Mouse (Mus musculus) kidney, adult 2 months (tissue): ENCODE measurements at regions not wholly inside any gene's neighbourhood (a gene's known extent, or its start where the extent isn't known, plus 50 kb on each side); places are given as distances from the start of the nearest gene placed in this dataset.

Experiments used
- DNase-seq: peaks from one replicate; pipeline ENCODE4 v3.0.0; 2021
- H3K27ac ChIP-seq: fragments of 200-500 bp; 2 replicates; pipeline ENCODE4 v1.5.1; 2012; ENCODE audit warnings: low read depth, low read length, control low read depth, inconsistent platforms; ENCODE audit not compliant: insufficient read depth
- H3K27me3 ChIP-seq: fragments of 200-500 bp; replicated peaks from 2 replicates; pipeline ENCODE4 v1.6.1; 2012; ENCODE audit warnings: mild to moderate bottlenecking, moderate library complexity, low read length, inconsistent platforms; ENCODE audit not compliant: control insufficient read depth, insufficient read depth
- H3K36me3 ChIP-seq: fragments of 200-500 bp; 2 replicates; pipeline ENCODE4 v1.6.1; 2012; ENCODE audit warnings: mild to moderate bottlenecking, moderate library complexity, low read length, inconsistent platforms; ENCODE audit not compliant: control insufficient read depth, insufficient read depth
- H3K4me1 ChIP-seq: fragments of 200-500 bp; 2 replicates; pipeline ENCODE4 v1.6.1; 2011; ENCODE audit warnings: low read length; ENCODE audit not compliant: control insufficient read depth, insufficient read depth
- H3K4me3 ChIP-seq: fragments of 200-500 bp; 2 replicates; pipeline ENCODE4 v1.5.1; 2011; ENCODE audit warnings: mild to moderate bottlenecking, low read depth, low read length, control low read depth; ENCODE audit not compliant: insufficient read depth
- CTCF ChIP-seq: fragments of 200-500 bp; conservative IDR thresholded peaks from 2 replicates; pipeline ENCODE4 v1.5.1; 2011; ENCODE audit warnings: low read depth, mild to moderate bottlenecking, control low read depth, low read length, moderate library complexity, mixed read lengths; ENCODE audit not compliant: insufficient read depth, insufficient read length
- POLR2A ChIP-seq: fragments of 200-500 bp; IDR thresholded peaks from one replicate; pipeline ENCODE4 v1.6.1; 2011; ENCODE audit warnings: low read depth, low read length, control low read depth
- WGBS: fragments of 180-500 bp; shearing (Covaris S2); methylation state at CpG from one replicate; pipeline ENCODE4 v1.1.7; 2018; 5-methylcytosine and 5-hydroxymethylcytosine counted together

DNA sequence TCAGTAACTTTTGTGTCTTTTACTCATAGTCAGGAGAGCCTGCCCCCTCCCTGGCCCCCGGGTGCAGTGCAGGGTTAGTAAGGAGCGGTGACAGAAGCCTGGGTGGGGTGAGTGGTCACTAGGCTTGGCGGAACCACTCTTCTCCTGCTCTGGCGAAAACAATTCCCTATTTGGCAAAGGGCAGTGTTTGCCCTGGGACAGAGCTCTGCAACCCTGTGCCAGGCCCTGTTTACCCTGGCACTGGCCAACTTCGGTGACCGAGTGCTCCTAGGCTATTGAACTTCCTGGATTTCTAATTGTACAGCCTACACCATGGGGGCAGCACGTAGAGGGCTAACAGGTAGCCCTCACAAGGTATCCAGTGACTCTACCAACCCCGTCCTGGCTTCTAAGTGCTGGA, 126.9 kb downstream of the Inhbb start:
- H3K4me1 ChIP-seq = no peaks in the 10 kb centered on the region
- TF ChIP-seq POLR2A (no peak), CTCF (no peak)

DNA sequence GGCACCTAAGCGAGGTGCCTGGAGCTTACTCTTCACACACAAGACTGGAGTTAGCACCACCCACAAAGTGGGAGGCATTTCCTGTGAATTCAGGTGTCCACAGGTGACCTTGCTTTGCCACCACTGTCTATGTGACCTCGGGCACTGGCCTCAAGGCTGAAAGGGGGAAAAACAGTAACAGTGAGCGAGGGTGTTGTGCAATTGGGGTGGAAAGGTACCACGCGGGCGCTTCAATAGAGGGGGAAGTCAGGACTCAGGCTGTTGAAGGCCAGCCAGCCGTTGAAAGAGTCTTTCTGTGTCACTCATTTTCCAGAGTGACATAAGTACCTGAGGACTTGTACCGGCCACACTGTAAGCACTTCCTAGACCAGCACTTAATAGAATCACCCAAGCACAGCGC, 128.2 kb downstream of the Inhbb start:
- H3K27ac ChIP-seq = no peak overlapping the region
- 64% methylated on average over 9 of the region's 9 CpGs for WGBS
- no peaks in the 10 kb centered on the region for H3K27me3 ChIP-seq
- no peak overlapping the region for H3K4me3 ChIP-seq
- H3K36me3 ChIP-seq = no peaks in the 10 kb centered on the region
- TF ChIP-seq POLR2A (no peak), CTCF (no peak)
- H3K4me1 ChIP-seq = no peaks in the 10 kb centered on the region
- DNase-seq = peak; percentile 69

More for the DNA sequence above, 126.9 kb downstream of the Inhbb start:
- Histone ChIP-seq H3K36me3 (no peaks in the 10 kb centered on the region), H3K27me3 (no peaks in the 10 kb centered on the region), H3K4me3 (no peak overlapping the region), H3K27ac (no peak overlapping the region)
- 72% methylated on average over 8 of the region's 8 CpGs for WGBS
- peak; percentile 54 for DNase-seq

DNA sequence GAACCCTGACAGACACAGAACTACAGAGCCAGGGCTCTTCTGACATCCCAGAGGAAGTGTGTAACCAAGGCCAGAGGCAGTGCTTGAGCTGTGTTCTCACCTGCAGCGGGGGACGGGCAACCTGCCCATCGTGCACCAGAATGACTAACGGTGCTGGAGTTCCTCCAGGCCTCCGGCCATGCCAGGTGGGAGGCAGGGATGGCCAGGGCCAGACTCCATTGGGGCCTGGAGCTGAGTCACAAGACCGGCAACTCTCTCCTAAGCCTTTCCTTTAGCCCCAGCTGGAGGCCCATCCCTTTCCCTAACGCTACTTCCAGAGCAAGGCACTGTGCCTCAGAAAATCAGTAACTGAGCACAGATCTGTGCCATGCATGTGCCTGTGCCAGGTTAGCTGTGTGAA, 129.8 kb downstream of the Inhbb start:
- no peak for TF ChIP-seq CTCF
- TF ChIP-seq POLR2A = no peak
- DNase-seq = peak; percentile 74
- 56% methylated on average over 7 of the region's 7 CpGs for WGBS
- H3K4me3 ChIP-seq = no peak overlapping the region
- no peaks in the 10 kb centered on the region for H3K36me3 ChIP-seq
- no peaks in the 10 kb centered on the region for H3K27me3 ChIP-seq
- no peaks in the 10 kb centered on the region for H3K4me1 ChIP-seq
- H3K27ac ChIP-seq = no peak overlapping the region

DNA sequence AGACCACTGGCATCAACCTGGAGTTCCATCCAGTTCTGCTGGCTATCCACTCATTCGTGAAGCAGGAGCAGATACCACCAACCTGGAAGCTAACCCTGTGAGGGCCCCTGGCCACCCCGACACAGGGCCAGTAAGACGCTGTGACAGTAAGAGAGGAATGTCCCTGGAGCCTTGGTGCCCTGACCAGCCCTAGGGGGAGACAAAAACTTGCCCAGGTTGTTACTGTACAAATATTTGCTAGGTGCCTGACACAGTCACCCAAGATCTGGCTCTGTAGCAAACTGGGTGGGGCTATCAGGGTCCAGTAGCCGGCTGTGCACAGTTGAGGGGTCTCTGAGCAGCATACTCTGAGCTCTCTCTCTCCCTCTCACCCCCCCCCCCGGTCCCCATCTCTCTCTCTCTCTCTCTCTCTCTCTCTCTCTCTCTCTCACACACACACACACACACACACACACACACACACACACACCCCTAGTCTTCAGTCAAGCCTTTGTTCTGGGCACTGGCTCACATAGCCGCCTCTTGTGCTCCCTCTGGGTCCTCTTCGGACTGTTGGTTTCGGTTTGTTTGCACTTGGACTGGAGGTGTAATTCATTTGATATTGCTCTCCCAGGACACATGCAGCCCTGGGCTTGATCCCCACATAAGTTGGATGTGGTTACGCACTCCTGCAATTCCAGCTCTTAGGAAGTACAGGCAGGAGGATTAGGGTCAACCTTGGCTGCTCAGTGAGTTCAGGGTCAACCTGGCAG, 131.7 kb downstream of the Inhbb start:
- DNase-seq = peak; percentile 14
- TF ChIP-seq POLR2A (no peak), CTCF (no peak; the same call in 1 of the 2 replicates)
- no peak overlapping the region for H3K27ac ChIP-seq
- no peaks in the 10 kb centered on the region for H3K36me3 ChIP-seq
- H3K4me1 ChIP-seq = no peaks in the 10 kb centered on the region
- no peak overlapping the region for H3K4me3 ChIP-seq
- 54% methylated on average over 8 of the region's 9 CpGs for WGBS
- H3K27me3 ChIP-seq = no peaks in the 10 kb centered on the region

DNA sequence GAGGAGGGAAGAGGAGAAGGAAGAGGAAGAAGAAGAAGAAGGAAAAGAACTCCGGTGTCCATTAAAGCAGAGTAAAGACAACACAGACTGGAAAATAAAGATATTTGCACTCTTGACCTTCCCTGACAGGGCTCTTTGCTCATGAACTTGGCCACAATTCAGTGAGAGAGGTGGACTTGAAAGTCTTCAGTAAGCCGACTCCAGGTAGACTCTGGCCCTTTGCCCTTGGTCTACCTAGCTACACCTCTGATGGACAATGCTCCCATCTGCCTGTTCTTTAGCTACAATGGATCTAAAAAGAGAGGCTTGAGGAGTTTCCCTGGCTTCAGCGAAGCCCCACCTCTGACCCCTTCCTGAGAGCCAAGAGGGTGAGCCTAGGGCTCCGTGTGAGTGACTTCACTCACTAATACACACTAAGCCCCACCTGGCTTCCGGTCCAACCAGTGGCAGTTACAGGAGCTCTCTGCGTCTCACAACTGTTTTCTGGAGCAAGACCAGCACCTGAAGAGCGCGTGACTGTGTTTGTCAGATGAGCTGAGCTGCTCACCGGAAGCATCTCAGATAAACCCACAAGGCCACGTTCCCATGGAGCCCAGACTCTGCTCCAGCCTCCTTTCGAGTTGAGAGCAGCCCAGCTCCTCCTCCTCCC, 132.4 kb downstream of the Inhbb start:
- peak; percentile 69 for DNase-seq
- Histone ChIP-seq H3K27ac (no peak overlapping the region), H3K4me1 (no peaks in the 10 kb centered on the region), H3K27me3 (no peaks in the 10 kb centered on the region), H3K4me3 (no peak overlapping the region), H3K36me3 (no peaks in the 10 kb centered on the region)
- 76% methylated on average over 11 of the region's 11 CpGs for WGBS
- TF ChIP-seq CTCF (no peak), POLR2A (no peak)

DNA sequence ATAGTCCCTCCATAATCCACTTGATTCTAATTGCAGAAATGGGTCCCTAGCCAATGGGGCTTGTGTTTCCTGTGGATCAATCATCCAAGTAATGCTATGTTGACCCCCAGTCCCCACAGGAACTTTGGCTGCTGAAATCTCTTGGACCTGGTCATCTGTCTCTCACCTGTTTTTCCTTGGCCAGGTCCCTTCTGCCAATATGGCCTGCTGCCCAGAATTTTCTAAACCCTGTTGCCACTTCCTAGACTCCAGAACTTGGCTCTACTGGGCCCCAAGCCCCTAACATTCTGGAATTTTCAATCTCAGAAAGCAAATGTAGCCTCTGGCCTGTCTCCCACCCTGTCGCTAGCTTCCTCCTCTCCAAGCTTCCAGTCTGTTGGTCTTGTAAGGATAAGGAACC, 139.6 kb downstream of the Inhbb start:
- Histone ChIP-seq H3K27ac (no peak overlapping the region), H3K4me3 (no peak overlapping the region), H3K36me3 (no peaks in the 10 kb centered on the region), H3K4me1 (no peaks in the 10 kb centered on the region), H3K27me3 (no peaks in the 10 kb centered on the region)
- 87% methylated on average over 1 of the region's 1 CpGs for WGBS
- DNase-seq = no peak
- no peak for TF ChIP-seq POLR2A
- no peak for TF ChIP-seq CTCF

DNA sequence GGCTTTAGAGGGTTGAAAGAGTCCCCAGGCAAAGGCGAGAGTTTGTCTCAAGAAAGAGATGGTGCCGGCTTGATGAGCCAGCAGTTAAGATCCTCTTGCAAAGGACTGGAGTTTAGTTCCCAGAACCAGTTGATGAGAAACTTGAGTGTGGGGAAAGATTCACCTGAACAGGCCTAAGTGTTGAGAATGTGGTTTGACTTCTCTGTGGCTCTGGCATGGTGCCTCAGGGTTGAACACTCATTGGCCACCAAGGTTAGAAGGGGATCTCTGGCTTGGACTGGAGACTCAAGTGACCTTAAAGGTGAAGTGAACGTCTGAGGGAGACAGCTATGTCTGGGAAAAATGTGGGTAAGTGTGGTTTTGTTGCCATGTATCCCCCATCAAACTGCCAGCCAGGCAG, 142.8 kb downstream of the Inhbb start:
- Histone ChIP-seq H3K4me1 (no peaks in the 10 kb centered on the region), H3K36me3 (no peaks in the 10 kb centered on the region), H3K27ac (no peak overlapping the region), H3K27me3 (no peaks in the 10 kb centered on the region), H3K4me3 (no peak overlapping the region)
- peak; percentile 70 for DNase-seq
- WGBS = 67% methylated on average over 3 of the region's 3 CpGs
- TF ChIP-seq CTCF (no peak), POLR2A (no peak)
